Mouse (Mus musculus) heart, embryonic 16.5 days (tissue): Measurements from ENCODE around the gene Stx11. TPM values are rescaled to one million over a fixed set of nuclear protein-coding genes. Genes with fewer than 3 reads are reported as not detected.

Source experiments
- ATAC-seq: fragments of 200-750 bp; cut with Nextera tagmentation; replicated peaks from 2 replicates; pipeline ENCODE4 v1.8.0; 2017; ENCODE audit warnings: moderate number of reproducible peaks; ENCODE audit not compliant: insufficient read depth, low FRiP score; ENCODE audit errors: extremely low read depth
- H3K27ac ChIP-seq: fragments of 300-500 bp; sonication (generic); 2 replicates; pipeline ENCODE4 v1.5.1; 2014; ENCODE audit warnings: mild to moderate bottlenecking, low read length, control low read depth, moderate library complexity
- H3K27me3 ChIP-seq: fragments of 300-500 bp; sonication (generic); 2 replicates; pipeline ENCODE4 v1.6.1; 2014; ENCODE audit warnings: low read length, mixed read lengths; ENCODE audit not compliant: control insufficient read depth, insufficient read depth
- H3K36me3 ChIP-seq: fragments of 300-500 bp; sonication (generic); 2 replicates; pipeline ENCODE4 v1.6.1; 2014; ENCODE audit not compliant: control insufficient read depth, insufficient read depth
- H3K4me1 ChIP-seq: fragments of 300-500 bp; sonication (generic); 2 replicates; pipeline ENCODE4 v1.6.1; 2014; ENCODE audit warnings: low read length, mixed read lengths; ENCODE audit not compliant: control insufficient read depth, insufficient read depth
- H3K4me2 ChIP-seq: fragments of 300-500 bp; sonication (generic); 2 replicates; pipeline ENCODE4 v1.6.1; 2014; ENCODE audit warnings: low read depth, mild to moderate bottlenecking, control low read depth, low read length
- H3K4me3 ChIP-seq: fragments of 300-500 bp; sonication (generic); 2 replicates; pipeline ENCODE4 v1.5.1; 2014; ENCODE audit warnings: mild to moderate bottlenecking, control low read depth, low read length
- H3K9ac ChIP-seq: fragments of 300-500 bp; sonication (generic); 2 replicates; pipeline ENCODE4 v1.6.1; 2014; ENCODE audit warnings: low read length, control low read depth
- H3K9me3 ChIP-seq: fragments of 300-500 bp; sonication (generic); replicated peaks from 2 replicates; pipeline ENCODE4 v1.6.1; 2016; ENCODE audit warnings: low read length; ENCODE audit not compliant: control insufficient read depth
- WGBS: fragments of 180-500 bp; shearing (Covaris S2); extraction: QIAGEN DNeasy Blood & Tissue Kit; methylation state at CpG from one replicate; pipeline ENCODE4 v1.1.7; 2014; 5-methylcytosine and 5-hydroxymethylcytosine counted together
- polyA plus RNA-seq: library from polyadenylated mRNA; unstranded; fragments of >200 nt; fragmentation: Nextera tagmentation; extraction: Ambion mirVana; gene quantifications from 2 replicates; pipeline ENCODE4 v1.2.1, GENCODE M21; 2015

Stx11 gene
- polyA plus RNA-seq = 6.2 and 7.8 TPM in 2 replicates

GRCm38 (mm10) chr10:12964151-12965075 lies at the start of gene Stx11:
TSS of gene Stx11 (minus strand) at chr10:12964298.
- H3K4me3 ChIP-seq = peak within 1 kb of the TSS; percentile 87
- 0 out of 2 replicates have a peak, but pooled peaks cover 4% of the 10 kb centered on the region for H3K4me1 ChIP-seq
- no peaks in the 10 kb centered on the region for H3K36me3 ChIP-seq
- 4% methylated on average over 55 of the region's 56 CpGs for WGBS
- H3K9ac ChIP-seq = peak within 1 kb of the TSS; percentile 71
- peak within 1 kb of the TSS; percentile 29; the same call in 1 of the 2 replicates for H3K27ac ChIP-seq
- peak within 1 kb of the TSS; percentile 87 for H3K4me2 ChIP-seq
- peak; percentile 90 for ATAC-seq
- H3K9me3 ChIP-seq = no peaks in the 10 kb centered on the region
- H3K27me3 ChIP-seq = no peaks in the 10 kb centered on the region

- Histone ChIP-seq H3K9ac (peak overlapping the region; percentile 88), H3K4me1 (peaks cover 11% of the 10 kb centered on the region), H3K4me2 (peak overlapping the region; percentile 95), H3K4me3 (peak overlapping the region; percentile 96), H3K9me3 (no peaks in the 10 kb centered on the region), H3K27ac (peak overlapping the region; percentile 52; the same call in 1 of the 2 replicates), H3K27me3 (no peaks in the 10 kb centered on the region), H3K36me3 (no peaks in the 10 kb centered on the region)
- 0 out of 2 replicates have a peak, but pooled peaks have one; percentile 4 for ATAC-seq
- WGBS = 2% methylated on average over 29 of the region's 29 CpGs
Measured at GRCm38 (mm10) chr10:13008737-13009121, 44.6 kb upstream of the Stx11 start.

GRCm38 (mm10) chr10:13007876-13008736 lies 44.0 kb upstream of the Stx11 start:
- Histone ChIP-seq H3K9ac (peak overlapping the region; percentile 88), H3K27me3 (no peaks in the 10 kb centered on the region), H3K27ac (peak overlapping the region; percentile 59), H3K36me3 (no peaks in the 10 kb centered on the region), H3K9me3 (no peaks in the 10 kb centered on the region), H3K4me3 (peak overlapping the region; percentile 96), H3K4me1 (peaks cover 11% of the 10 kb centered on the region), H3K4me2 (peak overlapping the region; percentile 95)
- peak; percentile 99 for ATAC-seq
- 2% methylated on average over 52 of the region's 52 CpGs for WGBS

- Histone ChIP-seq H3K9ac (no peak within 1 kb of the TSS), H3K4me2 (no peak within 1 kb of the TSS), H3K4me3 (no peak within 1 kb of the TSS), H3K36me3 (no peaks in the 10 kb centered on the region), H3K27ac (no peak within 1 kb of the TSS), H3K9me3 (no peaks in the 10 kb centered on the region), H3K27me3 (no peaks in the 10 kb centered on the region), H3K4me1 (peaks cover 11% of the 10 kb centered on the region)
- ATAC-seq = no peak
- WGBS = 80% methylated on average over 3 of the region's 3 CpGs
Measured at GRCm38 (mm10) chr10:13005043-13005442, 40.9 kb upstream of the Stx11 start, which contains the start of gene Sf3b5. TSS of gene Sf3b5 (plus strand) at chr10:13005343.

GRCm38 (mm10) chr10:12996736-12997477 lies 32.8 kb upstream of the Stx11 start:
- Histone ChIP-seq H3K27me3 (no peaks in the 10 kb centered on the region), H3K4me2 (peak overlapping the region; percentile 36; the same call in 1 of the 2 replicates), H3K9me3 (no peaks in the 10 kb centered on the region), H3K4me1 (no peaks in the 10 kb centered on the region; the same call in 1 of the 2 replicates), H3K36me3 (no peaks in the 10 kb centered on the region), H3K9ac (0 out of 2 replicates have a peak overlapping the region, but pooled peaks have one; percentile 30), H3K27ac (no peak overlapping the region), H3K4me3 (peak overlapping the region; percentile 16; the same call in 1 of the 2 replicates)
- 40% methylated on average over 17 of the region's 17 CpGs for WGBS
- peak; percentile 75 for ATAC-seq

GRCm38 (mm10) chr10:12993411-12994039 lies 29.4 kb upstream of the Stx11 start:
- Histone ChIP-seq H3K4me1 (no peaks in the 10 kb centered on the region; the same call in 1 of the 2 replicates), H3K4me3 (no peak overlapping the region)

GRCm38 (mm10) chr10:12991953-12992352 lies 27.9 kb upstream of the Stx11 start:
- Histone ChIP-seq H3K4me3 (no peak overlapping the region), H3K27ac (no peak overlapping the region), H3K9ac (no peak overlapping the region), H3K4me2 (no peak overlapping the region), H3K27me3 (no peaks in the 10 kb centered on the region), H3K36me3 (no peaks in the 10 kb centered on the region), H3K9me3 (no peaks in the 10 kb centered on the region), H3K4me1 (no peaks in the 10 kb centered on the region; the same call in 1 of the 2 replicates)
- 85% methylated on average over 5 of the region's 5 CpGs for WGBS
- ATAC-seq = no peak

More at GRCm38 (mm10) chr10:12993411-12994039, 29.4 kb upstream of the Stx11 start:
- H3K9me3 ChIP-seq = no peaks in the 10 kb centered on the region
- WGBS = 83% methylated on average over 25 of the region's 25 CpGs
- ATAC-seq = no peak
- no peaks in the 10 kb centered on the region for H3K27me3 ChIP-seq
- no peak overlapping the region for H3K9ac ChIP-seq
- H3K27ac ChIP-seq = no peak overlapping the region
- H3K4me2 ChIP-seq = no peak overlapping the region
- no peaks in the 10 kb centered on the region for H3K36me3 ChIP-seq

DNA sequence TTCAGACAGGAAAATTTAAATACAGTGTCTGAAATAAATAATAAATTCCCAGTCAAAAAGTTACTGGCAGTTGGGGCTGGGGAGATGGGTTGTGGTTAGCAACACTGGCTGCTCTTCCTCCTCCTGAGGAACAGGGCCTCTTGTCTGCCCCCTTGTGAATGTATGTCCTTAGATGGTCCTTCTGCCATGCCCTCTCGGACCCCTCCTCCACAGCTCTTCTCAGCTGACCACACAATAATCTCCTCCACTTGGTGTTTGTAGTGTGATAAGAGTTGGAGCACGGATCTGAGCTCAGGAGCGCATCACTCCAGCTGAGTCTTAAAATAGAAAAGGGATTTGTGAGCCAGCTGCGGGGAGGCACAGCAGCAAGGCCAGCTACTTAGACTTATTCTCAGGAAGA lies 22.8 kb upstream of the Stx11 start:
- ATAC-seq = peak; percentile 93
- WGBS = 11% methylated on average over 4 of the region's 4 CpGs
- H3K4me1 ChIP-seq = peaks cover 2% of the 10 kb centered on the region; the same call in 1 of the 2 replicates
- H3K36me3 ChIP-seq = no peaks in the 10 kb centered on the region
- H3K9me3 ChIP-seq = no peaks in the 10 kb centered on the region
- no peak overlapping the region for H3K9ac ChIP-seq
- H3K4me2 ChIP-seq = no peak overlapping the region
- no peaks in the 10 kb centered on the region for H3K27me3 ChIP-seq
- H3K27ac ChIP-seq = peak overlapping the region; percentile 80
- H3K4me3 ChIP-seq = no peak overlapping the region
